Mouse (Mus musculus): ENCODE results near the gene B3gnt3.
A peak's percentile ranks its signal among the peaks of the same experiment; 100 is the strongest.

B3gnt3 gene

DNA sequence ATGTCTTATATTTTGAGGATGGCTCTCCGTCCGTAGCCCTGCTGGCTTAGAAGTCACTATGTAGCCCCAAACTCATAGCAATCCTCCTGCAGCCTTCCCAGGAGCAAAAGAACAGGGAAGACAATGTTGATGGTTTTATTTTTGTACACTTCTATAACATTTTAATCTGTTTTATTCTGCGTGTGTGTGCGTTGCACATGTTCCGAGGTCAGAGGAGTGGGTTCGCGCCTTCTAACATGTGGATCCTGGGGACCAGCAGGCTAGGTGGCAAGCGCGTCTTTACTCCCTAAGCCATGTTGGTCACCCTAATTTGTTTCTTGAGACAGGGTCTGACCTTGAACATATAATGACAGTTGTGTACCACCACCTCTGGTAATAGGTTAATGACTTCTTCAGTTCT lies 24.8 kb downstream of the B3gnt3 start:
- DNase-seq = no peak

DNA sequence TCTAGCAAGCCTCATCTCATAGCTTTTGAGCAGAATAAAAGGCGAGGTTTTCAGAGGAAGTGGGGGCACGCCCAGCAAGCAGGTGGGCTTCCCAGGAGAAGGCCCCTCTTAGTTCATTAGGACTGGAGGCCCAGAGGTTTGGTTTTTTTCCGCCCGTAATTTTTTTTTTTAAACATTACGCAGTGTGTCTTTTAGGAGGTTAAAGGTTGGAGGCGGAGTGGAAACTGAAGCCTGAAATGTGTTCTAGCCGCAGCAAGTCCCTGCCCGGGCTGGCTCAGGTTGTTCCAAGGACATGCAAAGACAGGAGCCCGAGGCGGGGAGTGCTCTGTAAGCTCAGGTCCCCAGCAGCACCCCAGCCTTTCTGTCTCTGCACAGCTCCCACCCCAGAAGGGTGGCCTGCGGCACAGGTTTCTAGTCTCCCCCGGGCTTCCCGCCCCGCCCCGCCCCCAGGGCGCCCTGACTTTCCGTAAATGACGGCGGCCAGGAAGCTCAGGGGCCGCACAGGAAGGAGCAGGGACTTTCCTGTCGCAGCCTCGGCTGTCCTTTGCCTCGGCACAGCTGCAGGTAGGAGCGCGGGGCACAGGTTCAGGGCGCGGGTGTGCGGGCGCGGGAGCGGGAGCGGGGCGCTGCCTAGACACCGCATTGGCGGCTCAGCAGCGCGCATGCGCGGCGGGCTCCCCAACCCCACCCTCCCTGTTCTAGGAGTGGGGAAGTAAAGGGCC lies 25.4 kb downstream of the B3gnt3 start, which contains the start of gene Jak3:
TSS of gene Jak3 (plus strand) at position 277 of the 722 bp plus-strand sequence.
- DNase-seq = peak; percentile 79

GRCm38 (mm10) chr8:71675456-71676019 lies 26.1 kb downstream of the B3gnt3 start:
- DNase-seq = no peak

- DNase-seq = no peak
Measured at GRCm38 (mm10) chr8:71674071-71674470, 27.5 kb downstream of the B3gnt3 start.

GRCm38 (mm10) chr8:71672168-71672735 lies 29.3 kb downstream of the B3gnt3 start:
- no peak for DNase-seq

DNA sequence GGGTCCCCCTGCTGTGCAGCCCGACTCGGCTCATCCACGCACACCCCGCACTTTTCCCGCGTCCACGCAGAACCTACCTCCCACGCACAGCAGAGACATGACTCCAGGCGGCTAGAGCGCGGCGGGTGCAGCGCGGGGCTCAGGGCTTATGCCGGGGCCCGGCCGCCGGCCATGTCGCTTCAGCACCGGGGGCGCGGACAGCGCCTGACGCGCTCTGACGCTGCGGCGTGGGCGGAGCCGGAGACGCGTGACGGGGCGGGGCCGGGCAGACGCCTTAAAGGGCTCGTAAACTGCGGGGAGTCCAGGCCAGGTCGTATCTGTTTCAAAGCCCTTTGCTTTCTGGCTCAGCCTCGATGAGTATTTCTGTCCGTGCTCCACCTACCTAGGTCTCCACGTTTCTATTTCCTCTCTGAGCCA lies 30.0 kb downstream of the B3gnt3 start, which contains the start of gene Unc13a:
TSS of gene Unc13a (minus strand) at position 209 of the 417 bp plus-strand sequence.
- peak; percentile 98 for DNase-seq

DNA sequence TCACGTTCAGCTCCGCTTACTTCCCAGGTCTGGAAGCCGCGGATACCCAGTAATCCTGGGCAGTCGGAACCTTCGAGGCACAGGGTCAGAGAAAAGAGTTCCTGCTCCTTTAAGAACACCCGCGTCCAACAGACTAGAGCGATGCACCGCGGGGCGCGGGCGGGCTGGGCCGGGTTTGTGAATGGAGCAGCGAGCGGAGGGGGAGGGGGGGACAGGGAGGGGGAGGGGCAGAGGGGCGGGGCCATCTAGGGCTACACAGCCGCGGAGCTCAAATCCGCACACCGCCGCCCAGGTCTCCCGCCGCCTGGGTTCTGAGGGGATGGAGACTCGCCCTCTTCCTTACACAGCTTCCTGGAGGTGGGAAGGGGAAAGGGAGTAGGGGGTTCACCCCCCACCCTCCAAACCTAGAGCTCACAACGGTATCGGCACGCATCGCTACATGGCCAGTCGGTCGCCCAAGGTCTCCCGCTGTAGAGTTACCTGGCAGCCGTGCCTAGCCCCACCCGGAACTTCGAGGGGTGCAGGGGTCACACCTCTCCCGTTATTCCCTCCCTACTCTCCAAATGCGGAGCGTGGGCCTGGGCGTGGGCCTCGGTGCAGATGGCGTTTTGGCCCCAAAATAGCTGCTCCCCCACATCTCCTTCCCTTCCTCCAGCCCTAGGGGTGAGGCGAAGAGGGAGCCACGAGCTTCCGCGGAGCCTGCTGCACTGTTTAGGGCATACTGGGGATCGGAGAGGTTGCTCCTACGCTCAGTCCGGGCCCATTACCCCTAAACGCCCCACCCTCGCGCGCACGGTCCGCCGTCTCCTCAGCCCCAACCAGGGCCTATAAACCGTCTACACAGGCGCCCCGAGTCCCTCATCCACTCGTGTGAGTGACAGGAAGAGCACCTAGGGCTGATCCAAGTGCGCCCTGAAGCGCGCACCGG lies 30.7 kb downstream of the B3gnt3 start:
- DNase-seq = peak; percentile 58

GRCm38 (mm10) chr8:71670198-71670597 lies 31.4 kb downstream of the B3gnt3 start:
- no peak for DNase-seq

DNA sequence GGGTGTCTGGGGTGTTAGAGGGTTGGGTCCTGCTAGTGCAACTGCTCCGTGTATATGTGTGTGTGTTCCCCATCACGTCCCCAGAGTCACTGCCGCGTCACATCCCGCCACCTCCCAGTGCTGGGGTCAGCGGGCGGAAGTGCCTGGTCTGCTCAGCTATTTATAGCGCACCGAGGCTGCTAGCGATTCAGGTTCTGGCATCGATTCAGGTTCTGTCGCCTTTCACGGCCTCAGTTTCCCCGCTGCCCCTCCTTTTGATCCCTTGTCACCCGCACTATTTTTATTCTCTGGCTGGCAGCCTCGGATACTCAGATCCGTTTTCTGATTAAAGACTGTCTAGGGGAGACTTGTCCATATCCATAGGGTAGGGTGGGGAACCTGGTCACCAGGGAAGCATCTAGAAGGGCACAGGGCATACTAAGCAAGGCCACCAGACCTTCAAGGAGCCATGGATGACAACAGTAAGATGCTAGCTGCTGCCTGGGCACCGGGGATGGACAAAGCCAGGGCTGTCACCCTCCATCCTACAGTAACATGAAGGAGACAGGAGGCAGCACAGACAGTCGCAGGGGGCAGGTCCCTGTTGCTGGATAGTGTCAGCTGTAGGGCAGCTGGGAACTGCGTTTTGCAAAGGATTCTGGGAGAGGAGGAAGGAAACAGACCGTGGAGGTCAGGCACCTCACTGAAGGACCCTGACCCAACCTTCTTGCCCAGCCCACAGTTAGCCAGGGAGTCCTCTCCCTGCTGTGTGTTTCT lies 33.2 kb downstream of the B3gnt3 start:
- DNase-seq = peak; percentile 54

DNA sequence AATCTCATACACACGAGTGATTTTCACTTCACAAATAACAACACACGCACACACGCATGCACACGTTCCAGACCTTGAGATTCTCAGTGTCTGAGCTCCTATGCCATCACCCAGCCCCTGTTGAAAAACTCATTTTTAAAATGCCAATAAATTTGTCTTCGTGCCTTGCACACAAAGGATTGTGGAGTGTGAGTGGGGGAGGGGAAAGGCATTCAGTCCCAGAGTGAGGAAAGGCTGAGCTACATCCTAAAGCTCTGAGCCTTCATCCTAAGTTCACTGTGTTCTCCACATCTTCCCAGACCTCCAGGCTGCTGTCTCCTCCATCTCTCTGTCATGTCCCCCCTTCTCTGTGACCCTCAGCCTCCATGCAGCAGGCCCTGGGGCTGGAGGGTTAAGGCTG lies 34.3 kb downstream of the B3gnt3 start:
- no peak for DNase-seq

- no peak for DNase-seq
Measured at GRCm38 (mm10) chr8:71666855-71667254, 34.7 kb downstream of the B3gnt3 start.

DNA sequence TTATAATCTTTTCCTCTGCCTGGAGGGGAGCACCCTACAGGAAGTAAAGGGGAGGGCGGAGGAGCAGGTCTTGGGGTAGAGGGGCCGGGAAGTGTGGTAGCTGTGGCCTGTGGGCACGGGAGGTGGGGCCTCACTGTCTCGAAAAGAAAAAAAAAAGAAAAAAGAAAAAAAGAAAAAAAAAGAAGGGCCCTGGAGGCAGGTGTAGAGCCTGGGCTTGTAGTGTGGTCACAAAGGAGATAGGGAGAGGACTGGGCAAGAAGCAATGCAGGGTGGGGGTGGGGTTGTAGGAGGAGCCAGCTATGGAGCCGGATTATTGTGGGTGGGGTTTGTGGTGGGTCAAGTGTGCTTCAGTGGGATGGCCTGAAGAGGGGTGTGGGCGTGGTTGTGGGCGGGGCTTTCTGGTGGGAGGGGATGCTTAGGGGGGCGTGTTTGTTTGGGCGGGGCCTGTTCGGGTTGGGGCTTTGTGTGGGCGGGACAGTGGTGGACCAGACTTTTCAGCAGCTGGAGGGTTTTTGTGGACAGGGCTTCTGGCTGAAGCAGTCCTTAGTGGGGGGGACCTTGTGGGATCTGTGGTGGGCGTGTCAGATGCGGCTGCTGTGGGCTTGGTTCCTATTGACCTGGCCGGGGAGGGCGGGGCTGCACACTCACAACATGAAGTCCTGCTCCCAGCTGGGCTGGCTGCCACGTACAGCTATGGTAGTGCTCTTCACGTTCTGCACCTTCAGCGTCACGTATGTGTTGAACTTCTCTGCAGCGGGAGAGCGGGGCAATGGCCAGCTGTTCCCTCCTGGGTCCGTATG lies 36.1 kb downstream of the B3gnt3 start:
- DNase-seq = peak; percentile 75

DNA sequence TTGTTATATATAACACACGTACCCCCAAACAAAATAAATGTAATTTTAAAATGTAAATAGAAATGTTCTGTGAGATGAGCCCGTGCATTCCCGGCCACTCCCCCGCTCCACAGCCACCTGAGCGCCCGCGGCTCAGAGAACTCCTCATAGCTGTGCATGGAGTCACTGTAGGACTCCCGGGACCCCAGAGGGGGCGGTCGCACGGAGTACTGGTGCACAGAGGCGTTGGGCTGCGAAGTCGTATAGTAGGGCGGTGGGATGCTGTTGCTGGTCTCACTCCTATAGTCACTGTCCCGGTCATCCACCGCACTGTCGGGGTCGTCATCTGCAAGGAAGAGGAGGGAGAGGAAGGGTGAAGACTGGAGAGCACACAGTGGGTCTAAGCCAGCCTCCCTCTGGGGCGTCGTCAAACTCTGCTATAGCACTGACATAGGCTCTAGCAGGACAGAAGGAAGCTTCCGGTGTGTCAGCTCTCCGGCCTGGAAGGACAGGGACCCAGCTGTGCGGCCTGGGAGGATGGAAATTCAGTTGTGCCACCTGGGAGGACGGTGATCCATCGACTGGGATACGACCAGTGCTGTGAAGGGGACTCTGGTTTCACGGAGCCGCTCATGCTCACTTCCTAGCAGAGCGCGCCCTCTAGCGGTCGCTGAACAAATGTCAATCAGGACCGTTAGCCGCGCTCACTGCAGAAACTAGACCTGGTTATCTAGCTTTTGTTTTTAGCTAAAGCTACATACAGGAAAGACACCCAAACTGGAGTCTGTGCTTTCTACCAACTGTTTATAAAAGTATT lies 41.1 kb downstream of the B3gnt3 start:
- DNase-seq = peak; percentile 93

DNA sequence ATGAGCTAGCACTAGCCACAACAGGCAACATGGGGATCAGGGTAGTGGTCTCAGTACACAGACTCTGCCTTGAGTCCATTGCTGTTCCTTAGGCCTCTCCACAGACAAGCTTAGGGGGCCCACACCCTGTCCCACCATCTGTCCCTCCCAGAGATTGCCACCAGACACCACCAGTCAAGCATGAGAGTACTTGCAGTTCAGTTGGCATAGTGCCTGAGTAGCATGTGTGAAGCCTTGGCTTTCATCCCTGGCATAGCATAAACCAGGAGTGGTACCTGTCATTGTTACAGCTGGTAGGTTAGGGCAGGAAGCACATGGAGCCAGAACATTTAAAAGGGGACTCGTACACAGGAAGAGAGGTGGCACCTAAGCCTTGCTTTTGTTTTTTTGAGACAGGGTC lies 41.8 kb downstream of the B3gnt3 start:
- DNase-seq = no peak

DNA sequence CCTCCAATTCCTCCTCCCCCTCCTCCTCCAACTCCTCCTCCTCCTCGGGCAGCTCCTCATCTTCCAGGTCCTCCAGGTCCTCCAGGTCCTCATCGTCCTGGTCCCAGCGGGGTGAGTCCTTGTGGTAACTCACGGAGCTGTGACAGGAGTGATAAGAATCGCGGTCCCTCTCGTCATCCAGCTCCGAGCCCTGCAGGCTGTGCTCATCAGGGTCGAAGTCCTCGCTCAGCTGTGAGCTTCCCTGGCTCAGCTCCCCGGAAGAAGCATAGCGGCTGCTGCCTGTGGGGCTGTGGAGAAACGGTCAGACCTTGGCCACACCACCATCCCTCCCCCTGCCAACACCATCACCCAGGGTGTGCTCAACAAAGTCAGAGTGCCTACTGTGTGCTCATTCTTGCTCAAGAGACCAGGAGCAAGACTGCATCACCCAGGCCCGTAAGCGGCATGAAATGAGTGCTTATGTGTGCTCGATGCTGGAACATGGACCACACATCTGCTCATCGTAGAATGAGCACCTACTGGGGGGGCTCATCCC lies 43.0 kb downstream of the B3gnt3 start:
- peak; percentile 37 for DNase-seq

DNA sequence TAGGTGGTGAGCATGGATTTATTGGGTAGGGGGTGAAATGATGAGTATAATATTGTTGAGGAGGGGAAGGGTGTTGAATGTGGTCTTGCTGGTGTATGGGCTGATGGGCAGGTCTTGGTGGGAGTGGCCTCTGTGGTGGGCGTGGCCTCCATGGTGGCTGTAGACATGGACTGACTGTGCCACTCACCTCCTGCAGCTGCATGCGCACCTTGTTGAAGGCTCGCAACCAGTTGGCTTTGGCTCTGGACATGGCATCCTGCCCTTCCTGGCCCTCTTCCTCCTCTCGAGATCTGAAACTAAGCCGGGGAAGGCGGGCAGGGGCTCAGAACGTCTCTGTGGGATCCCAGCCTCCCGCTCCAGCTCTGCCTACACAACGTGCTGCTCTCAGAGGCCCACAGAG lies 43.8 kb downstream of the B3gnt3 start:
- peak; percentile 41 for DNase-seq

DNA sequence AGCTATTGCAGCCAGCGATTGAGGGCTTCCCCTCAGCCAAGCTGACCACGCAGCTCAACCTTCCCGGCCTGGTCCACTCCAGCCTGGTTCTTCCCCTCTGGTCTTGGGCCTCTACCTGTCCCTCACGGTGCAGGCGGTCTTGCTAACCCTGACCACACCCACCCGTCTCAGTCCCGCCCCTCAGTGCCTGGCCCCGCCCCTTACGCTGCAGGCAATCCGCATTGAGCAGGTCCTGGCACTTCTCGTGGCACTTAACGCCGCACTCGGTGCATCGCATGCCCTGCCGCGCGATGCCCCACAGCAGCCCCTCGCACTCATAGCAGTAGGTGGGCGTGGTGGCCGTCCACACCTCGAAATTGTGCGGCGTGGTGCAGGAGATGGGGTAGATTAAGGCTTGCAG lies 47.0 kb downstream of the B3gnt3 start:
- DNase-seq = peak; percentile 72

DNA sequence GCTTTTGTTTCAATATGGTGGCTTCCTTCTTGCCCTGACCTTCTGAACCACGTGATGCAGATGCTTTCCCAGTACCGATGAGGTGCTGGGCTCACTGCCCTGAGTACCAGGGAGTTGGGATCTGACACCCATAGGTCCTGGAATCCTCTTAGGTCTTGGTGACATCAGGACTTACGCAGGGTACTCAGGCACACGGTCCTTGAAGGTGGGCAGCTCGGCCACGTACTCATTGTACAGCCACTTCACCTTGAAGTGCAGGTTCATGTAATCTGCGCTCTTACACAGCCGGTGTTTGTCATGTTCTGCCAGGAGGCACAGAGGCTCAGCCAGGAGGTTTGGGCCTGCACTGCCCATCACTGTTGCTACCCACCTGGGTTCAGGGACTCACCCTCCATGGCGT lies 56.1 kb downstream of the B3gnt3 start:
- no peak for DNase-seq

Data from thymus, postnatal 4 days (tissue).